ENCODE assay signal across 11 mouse cellular contexts in genomic region chr2:74714881-74715280, GRCm38 (mm10). TPM values are rescaled to one million over a fixed set of nuclear protein-coding genes. Genes with fewer than 3 reads are reported as not detected.
DNase-seq lines count a peak whose midpoint lies in the region; ATAC-seq and TF ChIP-seq lines count a peak whose summit lies in the region.
"Had no signal": no experiment of that assay in that cellular context is flagged by ENCODE, and none has a peak within 500 bp of the region (broad histone marks: within the 10 kb centered on the region; RNA-seq: fewer than 3 reads in every experiment).

No protein-coding gene starts in this region.

- peaks cover 97% of the 10 kb centered on the region for H3K27me3 ChIP-seq in midbrain, embryonic 11.5 days (ENCODE audit: control insufficient read depth, insufficient read depth, low read length)
- H3K27me3 ChIP-seq in midbrain, embryonic 15.5 days (replicated peaks): peaks cover 96% of the 10 kb centered on the region
- peaks cover 61% of the 10 kb centered on the region for H3K27me3 ChIP-seq in intestine, embryonic 14.5 days (replicated peaks; ENCODE audit: control insufficient read depth, insufficient read depth, low read length)
- H3K27me3 ChIP-seq in myocyte (ENCODE audit: control insufficient read depth, insufficient read depth, insufficient read length): peaks cover 33% of the 10 kb centered on the region
- H3K27me3 ChIP-seq in heart, embryonic 10.5 days (ENCODE audit: insufficient read depth, poor library complexity, severe bottlenecking): peaks cover 100% of the 10 kb centered on the region

- H3K36me3 ChIP-seq in midbrain, embryonic 11.5 days (ENCODE audit: control insufficient read depth, insufficient read depth, low read length): no peaks in the 10 kb centered on the region
- no peaks in the 10 kb centered on the region for H3K36me3 ChIP-seq in midbrain, embryonic 15.5 days (replicated peaks)
- H3K36me3 ChIP-seq in intestine, embryonic 14.5 days (ENCODE audit: control insufficient read depth, insufficient read depth, low read length): no peaks in the 10 kb centered on the region
- no peaks in the 10 kb centered on the region for H3K36me3 ChIP-seq in myocyte (ENCODE audit: control insufficient read depth, insufficient read depth)
- no peaks in the 10 kb centered on the region for H3K36me3 ChIP-seq in heart, embryonic 10.5 days
- H3K36me3 ChIP-seq: midbrain, embryonic 12.5 days had no signal

- no peak overlapping the region for H3K9ac ChIP-seq in midbrain, embryonic 11.5 days (ENCODE audit: low read length)
- H3K9ac ChIP-seq in midbrain, embryonic 15.5 days: no peak overlapping the region
- H3K9ac ChIP-seq in intestine, embryonic 14.5 days (ENCODE audit: low read length): peak overlapping the region; percentile 14; the same call in 1 of the 2 replicates
- H3K9ac ChIP-seq: midbrain, embryonic 12.5 days had no signal

- no peak overlapping the region for H3K27ac ChIP-seq in midbrain, embryonic 11.5 days (ENCODE audit: low read depth, low read length)
- H3K27ac ChIP-seq in midbrain, embryonic 15.5 days: no peak overlapping the region
- H3K27ac ChIP-seq in intestine, embryonic 14.5 days (ENCODE audit: low read depth): peak overlapping the region; percentile 1; the same call in 1 of the 2 replicates
- no peak overlapping the region for H3K27ac ChIP-seq in heart, embryonic 10.5 days
- H3K27ac ChIP-seq: midbrain, embryonic 12.5 days had no signal

- WGBS in midbrain, embryonic 11.5 days: under 1% methylated on average over 14 of the region's 14 CpGs
- under 1% methylated on average over 14 of the region's 14 CpGs for WGBS in midbrain, embryonic 15.5 days
- WGBS in intestine, embryonic 14.5 days: 3% methylated on average over 14 of the region's 14 CpGs
- WGBS in heart, embryonic 10.5 days: under 1% methylated on average over 14 of the region's 14 CpGs

- DNase-seq in midbrain, embryonic 11.5 days (ENCODE audit: low spot score, missing footprints): peak; percentile 93
- peak; percentile 80 to 85 for DNase-seq in adrenal gland, postnatal 36 days
- no peak for DNase-seq in intestine, embryonic 14.5 days (ENCODE audit: low spot score)
- DNase-seq in right cerebral cortex, postnatal 10 days (ENCODE audit: low spot score in 2 of 2): no peak
- DNase-seq in ovary, postnatal 14 days (ENCODE audit: low spot score): no peak
- DNase-seq in heart, embryonic 10.5 days (ENCODE audit: low spot score): no peak
- DNase-seq: gastrocnemius, postnatal 14 days had no signal

- no peak overlapping the region for H3ac ChIP-seq in myocyte (ENCODE audit: control insufficient read depth, insufficient read length)

- H3K4me1 ChIP-seq in midbrain, embryonic 11.5 days (ENCODE audit: control insufficient read depth, insufficient read depth, low read length): no peaks in the 10 kb centered on the region
- peaks cover 6% of the 10 kb centered on the region for H3K4me1 ChIP-seq in midbrain, embryonic 15.5 days
- H3K4me1 ChIP-seq in intestine, embryonic 14.5 days (replicated peaks; ENCODE audit: control insufficient read depth, insufficient read depth, low read length): 0 out of 2 replicates have a peak, but pooled peaks cover 3% of the 10 kb centered on the region
- H3K4me1 ChIP-seq in heart, embryonic 10.5 days: peaks cover 13% of the 10 kb centered on the region

- no peak overlapping the region for H3K4me3 ChIP-seq in midbrain, embryonic 11.5 days (ENCODE audit: low read depth, low read length)
- H3K4me3 ChIP-seq in midbrain, embryonic 15.5 days: no peak overlapping the region
- H3K4me3 ChIP-seq in intestine, embryonic 14.5 days (ENCODE audit: low read depth, low read length): peak overlapping the region; percentile 14; the same call in 1 of the 2 replicates
- no peak overlapping the region for H3K4me3 ChIP-seq in myocyte
- H3K4me3 ChIP-seq in heart, embryonic 10.5 days: no peak overlapping the region
- H3K4me3 ChIP-seq: midbrain, embryonic 12.5 days had no signal

- no peak overlapping the region for H3K4me2 ChIP-seq in midbrain, embryonic 11.5 days
- no peak overlapping the region for H3K4me2 ChIP-seq in midbrain, embryonic 15.5 days
- H3K4me2 ChIP-seq in intestine, embryonic 14.5 days (ENCODE audit: low read length): peak overlapping the region; percentile 62
- H3K4me2 ChIP-seq in myocyte (ENCODE audit: low read depth): peak overlapping the region; percentile 48
- H3K4me2 ChIP-seq: midbrain, embryonic 12.5 days had no signal

- no peaks in the 10 kb centered on the region for H3K9me3 ChIP-seq in midbrain, embryonic 11.5 days (ENCODE audit: control insufficient read depth, low read length)
- no peaks in the 10 kb centered on the region for H3K9me3 ChIP-seq in midbrain, embryonic 15.5 days
- H3K9me3 ChIP-seq in intestine, embryonic 14.5 days (ENCODE audit: control insufficient read depth, low read length): no peaks in the 10 kb centered on the region
- H3K9me3 ChIP-seq in heart, embryonic 10.5 days: no peaks in the 10 kb centered on the region
- H3K9me3 ChIP-seq: midbrain, embryonic 12.5 days had no signal

- TF ChIP-seq POLR2A in myocyte (IDR thresholded peaks at IDR 0.05; ENCODE audit: insufficient read length, low read depth): no peak

- no peaks in the 10 kb centered on the region for H3K79me2 ChIP-seq in myocyte (ENCODE audit: control insufficient read depth, insufficient read depth)

- ATAC-seq in midbrain, embryonic 11.5 days (ENCODE audit: low FRiP score): no peak
- no peak for ATAC-seq in midbrain, embryonic 15.5 days (replicated peaks)
- ATAC-seq in intestine, embryonic 14.5 days (replicated peaks; ENCODE audit: low FRiP score, low TSS enrichment, low read depth): peak; percentile 58; the same call in 1 of the 2 replicates

TF ChIP-seq in myocyte, 11 proteins besides CTCF, POLR2A, EP300 and RAD21:
- TF ChIP-seq TCF12 (IDR thresholded peaks at IDR 0.05; ENCODE audit: insufficient read depth, poor library complexity, severe bottlenecking): no peak
- no peak for TF ChIP-seq MYOD1 (IDR thresholded peaks at IDR 0.05; ENCODE audit: control insufficient read depth in 1 of 3, insufficient read length in 2 of 3, low read depth in 2 of 3)
- no peak for TF ChIP-seq POLR2AphosphoS2 (IDR thresholded peaks at IDR 0.05; ENCODE audit: insufficient read length, low read depth)
- TF ChIP-seq MAX (IDR thresholded peaks at IDR 0.05; ENCODE audit: low read depth): no peak
- TF ChIP-seq E2F4 (IDR thresholded peaks at IDR 0.05; ENCODE audit: insufficient read depth): no peak
- no peak for TF ChIP-seq CEBPB (IDR thresholded peaks at IDR 0.05; ENCODE audit: insufficient read depth, poor library complexity, severe bottlenecking)
- TF ChIP-seq MYOG (IDR thresholded peaks at IDR 0.05; ENCODE audit: control insufficient read depth in 1 of 3, insufficient read depth in 1 of 3, insufficient read length in 2 of 3, low read depth in 2 of 3): no peak
- TF ChIP-seq REST (IDR thresholded peaks at IDR 0.05; ENCODE audit: insufficient read depth, insufficient read length): no peak
- no peak for TF ChIP-seq TCF3 (IDR thresholded peaks at IDR 0.05; ENCODE audit: insufficient read length, low read depth)
- no peak for TF ChIP-seq SRF (IDR thresholded peaks at IDR 0.05; ENCODE audit: control insufficient read depth, insufficient read length, low read depth)
- no peak for TF ChIP-seq USF1 (IDR thresholded peaks at IDR 0.05; ENCODE audit: low read depth)

RNA-seq across cellular contexts. Expression of gene Hoxd4, which starts 3.2 kb away (rescaled TPM):
- not detected in 2 replicates for polyA plus RNA-seq in midbrain, embryonic 11.5 days (2014; fragmentation: Nextera tagmentation; extraction: Ambion mirVana)
- not detected in 2 replicates for polyA plus RNA-seq in midbrain, embryonic 15.5 days (2015; fragmentation: Nextera tagmentation; extraction: Ambion mirVana)
- total RNA-seq in adrenal gland, postnatal 36 days (2021): 10 to 100 TPM; 13.6 to 15.5 TPM
- 1.6 and 2.9 TPM in 2 replicates for polyA plus RNA-seq in intestine, embryonic 14.5 days (2014; fragmentation: Nextera tagmentation; extraction: Ambion mirVana)
- polyA plus RNA-seq in myocyte (2012; fragmentation: generic; extraction: Trizol): not detected
- 0.29 TPM in 1 of 2 replicates, not detected in the other for polyA plus RNA-seq in heart, embryonic 10.5 days (2016; fragmentation: Nextera tagmentation; extraction: Ambion mirVana)
- polyA plus RNA-seq: midbrain, embryonic 12.5 days had no signal

RNA-seq across cellular contexts. Expression of gene Hoxd3, which starts 3.2 kb away (rescaled TPM):
- polyA plus RNA-seq in midbrain, embryonic 11.5 days (2014; fragmentation: Nextera tagmentation; extraction: Ambion mirVana): 0.07 and 0.14 TPM in 2 replicates
- 0.09 and 0.21 TPM in 2 replicates for polyA plus RNA-seq in midbrain, embryonic 15.5 days (2015; fragmentation: Nextera tagmentation; extraction: Ambion mirVana)
- under 1 TPM; 0.17 to 0.36 TPM for total RNA-seq in adrenal gland, postnatal 36 days (2021)
- 27.6 and 27.8 TPM in 2 replicates for polyA plus RNA-seq in intestine, embryonic 14.5 days (2014; fragmentation: Nextera tagmentation; extraction: Ambion mirVana)
- polyA plus RNA-seq in myocyte (2012; fragmentation: generic; extraction: Trizol): not detected
- polyA plus RNA-seq in heart, embryonic 10.5 days (2016; fragmentation: Nextera tagmentation; extraction: Ambion mirVana): 0.73 and 2.9 TPM in 2 replicates
- total RNA-seq: gastrocnemius, postnatal 14 days had no signal
- polyA plus RNA-seq: midbrain, embryonic 12.5 days had no signal

RNA-seq across cellular contexts. Expression of gene Hoxd8, which starts 10.5 kb away (rescaled TPM):
- polyA plus RNA-seq in midbrain, embryonic 11.5 days (2014; fragmentation: Nextera tagmentation; extraction: Ambion mirVana): 0.11 TPM in 1 of 2 replicates, not detected in the other
- 0.08 and 0.10 TPM in 2 replicates for polyA plus RNA-seq in midbrain, embryonic 15.5 days (2015; fragmentation: Nextera tagmentation; extraction: Ambion mirVana)
- 10 to 100 TPM; 23.9 to 35.9 TPM for total RNA-seq in adrenal gland, postnatal 36 days (2021)
- 6.1 and 8.4 TPM in 2 replicates for polyA plus RNA-seq in intestine, embryonic 14.5 days (2014; fragmentation: Nextera tagmentation; extraction: Ambion mirVana)
- not detected for polyA plus RNA-seq in myocyte (2012; fragmentation: generic; extraction: Trizol)
- 0.09 and 1.3 TPM in 2 replicates for polyA plus RNA-seq in heart, embryonic 10.5 days (2016; fragmentation: Nextera tagmentation; extraction: Ambion mirVana)

RNA-seq across cellular contexts. Expression of gene Gm28230, which starts 11.6 kb away (rescaled TPM):
- not detected in 2 replicates for polyA plus RNA-seq in midbrain, embryonic 11.5 days (2014; fragmentation: Nextera tagmentation; extraction: Ambion mirVana)
- polyA plus RNA-seq in midbrain, embryonic 15.5 days (2015; fragmentation: Nextera tagmentation; extraction: Ambion mirVana): not detected in 2 replicates
- 1 to 10 TPM; 1.6 to 2.0 TPM for total RNA-seq in adrenal gland, postnatal 36 days (2021)
- 0.38 and 0.66 TPM in 2 replicates for polyA plus RNA-seq in intestine, embryonic 14.5 days (2014; fragmentation: Nextera tagmentation; extraction: Ambion mirVana)
- polyA plus RNA-seq in myocyte (2012; fragmentation: generic; extraction: Trizol): not detected
- 0.07 and 0.35 TPM in 2 replicates for polyA plus RNA-seq in heart, embryonic 10.5 days (2016; fragmentation: Nextera tagmentation; extraction: Ambion mirVana)
- polyA plus RNA-seq: liver, embryonic 11.5 days; midbrain, embryonic 12.5 days had no signal

RNA-seq across cellular contexts. Expression of gene Hoxd9, which starts 17.4 kb away (rescaled TPM):
- polyA plus RNA-seq in midbrain, embryonic 11.5 days (2014; fragmentation: Nextera tagmentation; extraction: Ambion mirVana): not detected in 2 replicates
- polyA plus RNA-seq in midbrain, embryonic 15.5 days (2015; fragmentation: Nextera tagmentation; extraction: Ambion mirVana): not detected in 2 replicates
- 1 to 10 TPM; 3.8 to 4.1 TPM for total RNA-seq in adrenal gland, postnatal 36 days (2021)
- polyA plus RNA-seq in intestine, embryonic 14.5 days (2014; fragmentation: Nextera tagmentation; extraction: Ambion mirVana): 3.9 and 6.8 TPM in 2 replicates
- not detected for polyA plus RNA-seq in myocyte (2012; fragmentation: generic; extraction: Trizol)
- 3.0 TPM in 1 of 2 replicates, not detected in the other for polyA plus RNA-seq in heart, embryonic 10.5 days (2016; fragmentation: Nextera tagmentation; extraction: Ambion mirVana)
- polyA plus RNA-seq: midbrain, embryonic 12.5 days had no signal

Comparison
In these comparisons a context has a peak if more than half of its experiments do, and no peak if none do; other contexts are left out.
1. DNase-seq: peak in midbrain, embryonic 11.5 days (single experiment) and adrenal gland, postnatal 36 days (2 of 2); none in intestine, embryonic 14.5 days (single experiment), right cerebral cortex, postnatal 10 days (0 of 2), ovary, postnatal 14 days (single experiment) and heart, embryonic 10.5 days (single experiment).
2. H3K4me2 ChIP-seq: peak in intestine, embryonic 14.5 days (single experiment) and myocyte (single experiment); none in midbrain, embryonic 11.5 days (single experiment) and midbrain, embryonic 15.5 days (single experiment).